Mouse (Mus musculus) liver, embryonic 14.5 days (tissue): Measurements from ENCODE around the gene Etfa. TPM values are rescaled to one million over a fixed set of nuclear protein-coding genes. Genes with fewer than 3 reads are reported as not detected.
A peak's percentile ranks its signal among the peaks of the same experiment; 100 is the strongest.

Experiments used
- ATAC-seq: fragments of 200-750 bp; cut with Nextera tagmentation; 2 replicates; pipeline ENCODE4 v1.8.0; 2017; ENCODE audit warnings: moderate number of reproducible peaks, mild to moderate bottlenecking, moderate library complexity; ENCODE audit not compliant: insufficient read depth
- DNase-seq, 3 experiments: peaks; one replicate each; pipeline ENCODE4 v3.0.0-alpha.2; 2012 to 2013; ENCODE audit warnings: low read depth in 3 of 3, low spot score in 3 of 3
- H3K27ac ChIP-seq: fragments of 300-500 bp; sonication (generic); 2 replicates; pipeline ENCODE4 v1.5.1; 2014; ENCODE audit warnings: moderate library complexity, mild to moderate bottlenecking, control low read depth, inconsistent platforms
- H3K27me3 ChIP-seq: fragments of 300-500 bp; sonication (generic); 2 replicates; pipeline ENCODE4 v1.6.1; 2014; ENCODE audit warnings: mild to moderate bottlenecking, low read length, moderate library complexity; ENCODE audit not compliant: control insufficient read depth, insufficient read depth
- H3K36me3 ChIP-seq: fragments of 300-500 bp; sonication (generic); replicated peaks from 2 replicates; pipeline ENCODE4 v1.6.1; 2014; ENCODE audit warnings: low read depth; ENCODE audit not compliant: control insufficient read depth, insufficient read depth
- H3K4me1 ChIP-seq, 2 experiments: fragments of 200-500 bp in 1 of 2; fragments of 300-500 bp in 1 of 2; sonication (generic) in 1 of 2; replicated peaks; 2 replicates each; pipeline ENCODE4 v1.6.1; 2012 to 2014; ENCODE audit warnings: antibody characterized with exemption in 1 of 2, inconsistent platforms in 1 of 2, low read length in 1 of 2; ENCODE audit not compliant: control insufficient read depth in 2 of 2, insufficient read depth in 2 of 2
- H3K4me2 ChIP-seq: fragments of 300-500 bp; sonication (generic); 2 replicates; pipeline ENCODE4 v1.6.1; 2014; ENCODE audit warnings: low read depth, mild to moderate bottlenecking, control low read depth, moderate library complexity
- H3K4me3 ChIP-seq, 2 experiments: fragments of 200-500 bp in 1 of 2; fragments of 300-500 bp in 1 of 2; sonication (generic) in 1 of 2; 2 replicates each; pipeline ENCODE4 v1.5.1; 2012 to 2014; ENCODE audit warnings: low read depth in 2 of 2, low read length in 2 of 2, mild to moderate bottlenecking in 2 of 2, control low read depth in 1 of 2, inconsistent platforms in 1 of 2, moderate library complexity in 1 of 2; ENCODE audit not compliant: insufficient read depth in 1 of 2
- H3K9ac ChIP-seq: fragments of 300-500 bp; sonication (generic); replicated peaks from 2 replicates; pipeline ENCODE4 v1.6.1; 2014; ENCODE audit warnings: mild to moderate bottlenecking, control low read depth, moderate library complexity
- H3K9me3 ChIP-seq: fragments of 300-500 bp; sonication (generic); 2 replicates; pipeline ENCODE4 v1.6.1; 2016; ENCODE audit warnings: low read length, mixed read lengths; ENCODE audit not compliant: control insufficient read depth
- CTCF ChIP-seq: IDR thresholded peaks from 2 replicates; pipeline ENCODE4 v1.5.1; 2016; ENCODE audit warnings: antibody characterized with exemption, low read depth, control low read depth
- EP300 ChIP-seq: IDR thresholded peaks from 2 replicates; pipeline ENCODE4 v1.6.1; 2016; ENCODE audit warnings: antibody characterized with exemption, low read depth
- WGBS: fragments of 180-500 bp; shearing (Covaris S2); extraction: QIAGEN DNeasy Blood & Tissue Kit; methylation state at CpG from one replicate; pipeline ENCODE4 v1.1.7; 2014; ENCODE audit not compliant: insufficient replicate concordance; 5-methylcytosine and 5-hydroxymethylcytosine counted together
- polyA plus RNA-seq, 2 experiments: library from polyadenylated mRNA; depleted of rRNA in 1 of 2; stranded (reverse) in 1 of 2; unstranded in 1 of 2; fragments of >200 nt; fragmentation: Nextera tagmentation in 1 of 2; extraction: Ambion mirVana in 1 of 2; gene quantifications; 2 replicates each; pipeline versions ENCODE4 v1.2.1 to v1.2.3; 2012 to 2014

The Etfa gene
- polyA plus RNA-seq, 2 experiments = 87.6 to 181 TPM

GRCm38 (mm10) chr9:55539661-55540390 is 27.8 kb upstream of the Etfa start:
- Histone ChIP-seq H3K9me3 (no peaks in the 10 kb centered on the region), H3K4me3 (no peak overlapping the region), H3K4me1 (no peaks in the 10 kb centered on the region), H3K36me3 (no peaks in the 10 kb centered on the region), H3K9ac (no peak overlapping the region), H3K4me2 (no peak overlapping the region), H3K27ac (no peak overlapping the region), H3K27me3 (peaks cover 80% of the 10 kb centered on the region)
- WGBS = 3% methylated on average over 31 of the region's 31 CpGs
- ATAC-seq (no peak), DNase-seq (no peak)
- no peak for TF ChIP-seq CTCF

DNA sequence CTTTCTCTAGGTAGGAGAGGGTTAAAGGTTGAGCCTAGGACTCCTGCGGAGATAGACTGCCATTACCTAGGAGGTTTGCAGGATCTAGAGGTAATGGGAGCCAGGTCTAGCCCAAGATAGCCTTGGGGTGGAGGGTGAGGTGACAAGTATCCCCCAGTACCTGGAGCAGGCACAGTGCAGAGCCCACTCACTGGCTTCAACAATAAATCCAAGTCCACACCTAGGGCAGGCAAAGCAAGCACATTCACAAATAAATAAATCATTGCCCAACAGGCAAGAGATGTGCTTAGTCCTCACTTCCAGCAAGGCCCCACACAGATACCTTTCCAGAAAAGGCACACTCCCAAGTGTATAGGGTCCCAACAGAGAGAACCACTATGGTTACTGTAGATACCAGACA is 27.0 kb upstream of the Etfa start:
- Histone ChIP-seq H3K27ac (no peak overlapping the region), H3K9ac (no peak overlapping the region), H3K9me3 (no peaks in the 10 kb centered on the region), H3K4me2 (no peak overlapping the region), H3K4me3 (no peak overlapping the region), H3K36me3 (no peaks in the 10 kb centered on the region), H3K27me3 (peaks cover 71% of the 10 kb centered on the region), H3K4me1 (no peaks in the 10 kb centered on the region)
- TF ChIP-seq CTCF (no peak), EP300 (no peak)
- ATAC-seq (no peak), DNase-seq (no peak)
- WGBS = 15% methylated on average over 1 of the region's 1 CpGs

DNA sequence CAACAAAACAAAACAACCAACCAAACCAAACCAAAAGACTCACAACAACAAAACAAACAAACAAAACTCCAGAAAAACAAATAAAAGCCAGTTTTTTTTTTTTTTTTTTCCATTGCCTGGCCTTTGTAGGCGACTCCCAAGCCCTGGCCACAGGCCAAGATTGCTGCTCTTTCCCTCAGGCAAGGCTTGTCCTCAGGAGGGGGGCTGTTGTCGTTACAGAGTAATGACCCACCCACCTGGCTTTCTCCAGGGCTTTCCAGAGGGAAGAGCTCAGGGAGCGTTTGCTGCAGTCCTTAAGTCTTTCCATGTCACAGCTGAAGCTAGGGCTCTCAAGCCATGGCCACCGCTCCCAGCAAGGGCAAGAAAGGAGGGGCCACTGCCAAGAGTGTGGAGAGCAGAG is 26.3 kb upstream of the Etfa start, which contains the start of gene Isl2:
Isl2 (plus strand) TSS at position 296 of the 400 bp plus-strand sequence.
- WGBS = 16% methylated on average over 4 of the region's 4 CpGs
- H3K4me1 ChIP-seq = no peaks in the 10 kb centered on the region
- no peak within 1 kb of the TSS for H3K4me3 ChIP-seq
- peaks cover 65% of the 10 kb centered on the region for H3K27me3 ChIP-seq
- H3K36me3 ChIP-seq = no peaks in the 10 kb centered on the region
- H3K9me3 ChIP-seq = no peaks in the 10 kb centered on the region
- no peak for TF ChIP-seq CTCF
- TF ChIP-seq EP300 = no peak
- DNase-seq (no peak), ATAC-seq (no peak)
- H3K27ac ChIP-seq = no peak within 1 kb of the TSS
- no peak within 1 kb of the TSS for H3K4me2 ChIP-seq
- H3K9ac ChIP-seq = no peak within 1 kb of the TSS

DNA sequence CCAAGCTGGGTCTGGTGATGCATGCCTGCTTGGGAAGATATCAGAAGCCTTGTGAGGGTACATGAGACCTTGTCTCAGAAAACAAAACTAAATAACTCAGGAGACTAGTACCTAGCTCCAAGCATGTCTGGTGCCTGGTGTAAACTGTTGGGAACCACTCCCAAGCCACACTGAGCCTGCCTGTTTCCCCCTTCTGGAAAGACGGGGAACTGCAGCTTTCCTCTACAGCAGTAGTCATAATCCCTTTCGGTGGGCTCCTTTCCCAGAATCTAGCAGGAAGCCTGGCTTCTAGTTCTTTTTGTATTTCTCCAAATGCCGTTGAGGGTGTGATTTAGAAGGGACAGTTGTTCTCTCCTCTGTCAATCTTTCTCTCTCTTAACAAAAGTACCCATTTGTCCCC is 23.9 kb upstream of the Etfa start:
- WGBS = 16% methylated on average over 3 of the region's 3 CpGs
- Histone ChIP-seq H3K4me2 (no peak overlapping the region), H3K9ac (no peak overlapping the region), H3K9me3 (no peaks in the 10 kb centered on the region), H3K4me3 (no peak overlapping the region), H3K4me1 (no peaks in the 10 kb centered on the region), H3K27ac (no peak overlapping the region), H3K27me3 (peaks cover 40% of the 10 kb centered on the region), H3K36me3 (no peaks in the 10 kb centered on the region)
- no peak for TF ChIP-seq EP300
- peak; percentile 82 for TF ChIP-seq CTCF
- DNase-seq = no peak
- ATAC-seq = no peak

GRCm38 (mm10) chr9:55525716-55526115 is 13.7 kb upstream of the Etfa start:
- Histone ChIP-seq H3K4me1 (no peaks in the 10 kb centered on the region), H3K9ac (no peak overlapping the region), H3K4me3 (no peak overlapping the region), H3K36me3 (no peaks in the 10 kb centered on the region), H3K27me3 (no peaks in the 10 kb centered on the region), H3K4me2 (no peak overlapping the region), H3K27ac (no peak overlapping the region), H3K9me3 (no peaks in the 10 kb centered on the region)
- 37% methylated on average over 4 of the region's 4 CpGs for WGBS
- DNase-seq = no peak
- no peak for ATAC-seq
- peak; percentile 81 for TF ChIP-seq CTCF
- no peak for TF ChIP-seq EP300
